Mouse (Mus musculus) thymus, postnatal 10 days (tissue): ENCODE measurements around the gene Mrfap1.

Experiments
- DNase-seq, 2 experiments: peaks; one replicate each; pipeline ENCODE4 v3.0.0; 2021; ENCODE audit warnings: low spot score in 2 of 2

Gene Mrfap1

DNA sequence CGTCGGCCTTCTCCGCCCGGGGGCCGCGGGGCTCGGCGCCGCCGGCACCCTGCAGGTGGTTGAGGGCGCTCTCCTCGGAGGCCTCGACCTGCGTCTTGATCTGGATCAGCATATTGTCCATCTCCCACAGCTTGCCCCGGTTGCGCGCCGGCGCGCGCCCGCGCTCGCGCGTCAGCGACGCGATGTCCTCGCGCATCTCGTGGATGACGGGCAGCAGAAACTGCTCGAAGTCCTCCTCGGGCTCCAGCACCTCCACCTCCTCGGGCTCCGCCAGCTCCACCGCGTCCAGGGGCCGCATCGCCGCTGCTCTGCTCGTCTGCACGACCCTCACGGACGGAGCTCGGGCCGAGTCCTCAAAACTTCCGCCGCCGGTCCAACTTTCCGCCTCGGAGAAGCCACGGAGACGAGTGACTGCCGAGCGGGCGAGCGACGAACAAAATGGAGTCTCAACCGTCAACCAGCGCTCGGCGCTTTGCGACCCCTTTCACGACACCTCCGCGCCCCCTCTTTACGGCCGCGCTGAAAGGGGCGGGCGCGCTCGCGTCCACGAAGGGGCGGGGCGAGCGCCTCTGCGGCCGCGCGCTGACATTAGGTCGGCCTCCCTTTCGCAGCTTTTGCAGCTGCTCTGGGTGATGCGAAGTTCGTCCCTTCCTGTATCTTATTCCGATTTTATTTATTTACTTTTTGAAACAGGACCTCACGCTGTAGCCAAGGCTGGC lies at the start of gene Mrfap1:
Gene Mrfap1 (minus strand): TSS at position 477 of the 719 bp plus-strand sequence.
- DNase-seq = peak; percentile 90 to 94

DNA sequence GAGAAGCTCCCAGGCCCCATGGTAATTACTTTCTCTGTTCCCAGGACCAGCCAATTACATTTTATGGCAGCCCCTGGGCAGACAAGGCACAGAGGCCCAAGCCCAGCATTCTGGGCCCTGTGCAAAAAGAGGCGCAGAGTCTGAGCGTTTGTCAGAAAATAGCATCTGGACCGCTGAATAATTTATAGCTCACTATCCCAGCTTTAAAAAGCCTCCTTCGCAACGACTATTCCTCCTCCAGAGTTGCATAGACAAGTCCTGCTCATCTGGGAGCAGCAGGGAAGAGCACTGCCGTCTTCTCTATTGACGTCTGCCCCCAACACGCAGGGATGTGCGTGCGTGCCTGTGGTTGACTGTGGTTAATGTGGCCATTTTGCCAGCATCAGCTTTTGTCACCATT lies 47.9 kb upstream of the Mrfap1 start:
- no peak for DNase-seq

DNA sequence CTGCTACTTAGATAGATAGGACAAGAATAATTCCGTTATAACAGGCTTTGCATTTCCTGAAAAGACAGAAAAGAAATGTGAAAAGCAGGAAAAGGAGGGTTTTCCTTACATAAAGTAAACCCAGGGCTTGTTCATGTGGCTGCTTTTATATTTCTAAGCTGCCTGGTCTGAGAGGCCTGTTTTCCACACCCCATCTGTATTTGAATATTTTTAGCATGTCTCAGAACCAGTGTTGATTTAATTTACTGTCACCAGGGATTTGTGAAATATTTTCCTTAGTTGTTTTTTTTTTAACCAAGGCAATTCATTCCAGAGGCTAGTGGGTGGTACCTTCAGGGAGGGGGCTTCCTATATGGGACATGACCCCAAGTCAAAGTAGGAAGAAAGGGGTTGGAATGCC lies 45.1 kb upstream of the Mrfap1 start:
- no peak for DNase-seq

DNA sequence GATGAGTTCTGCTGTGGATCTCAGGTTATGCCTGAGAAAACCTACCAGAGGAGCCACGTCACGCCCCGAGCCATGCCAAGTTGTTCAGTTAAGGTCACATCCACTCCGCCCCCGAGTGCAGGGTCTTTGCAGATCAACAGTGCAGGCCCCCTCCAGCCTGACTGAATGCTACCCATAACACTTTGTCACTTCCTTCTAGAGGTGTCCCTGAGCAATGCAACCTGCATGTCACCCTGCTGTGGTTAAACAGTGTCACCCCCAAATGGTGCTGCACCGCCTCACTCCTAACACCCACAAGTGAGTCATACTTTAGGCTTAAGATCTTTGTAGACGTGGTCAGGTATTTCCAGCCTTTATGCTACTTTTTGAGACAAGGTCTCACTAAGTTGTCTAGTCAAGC lies 43.5 kb upstream of the Mrfap1 start:
- DNase-seq = no peak

DNA sequence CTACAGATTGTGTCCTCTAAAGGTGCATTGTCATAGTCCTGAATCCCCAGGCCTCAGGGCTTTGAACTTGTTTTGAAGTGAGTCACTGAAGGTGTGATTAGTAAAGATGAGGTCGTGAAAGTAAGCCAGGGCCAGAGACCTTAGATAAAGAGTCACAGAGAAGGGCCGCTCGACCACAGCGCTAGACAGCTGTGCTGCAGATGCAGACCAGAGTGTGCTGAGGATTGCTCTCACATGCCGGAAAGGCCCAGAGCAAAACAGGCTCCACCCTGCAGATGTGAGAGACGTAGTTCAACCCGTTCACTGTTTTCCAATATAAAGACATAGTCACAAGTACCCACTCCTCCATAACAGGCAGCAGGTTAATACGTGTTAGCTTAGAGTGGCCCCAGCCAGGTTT lies 43.0 kb upstream of the Mrfap1 start:
- DNase-seq = no peak

DNA sequence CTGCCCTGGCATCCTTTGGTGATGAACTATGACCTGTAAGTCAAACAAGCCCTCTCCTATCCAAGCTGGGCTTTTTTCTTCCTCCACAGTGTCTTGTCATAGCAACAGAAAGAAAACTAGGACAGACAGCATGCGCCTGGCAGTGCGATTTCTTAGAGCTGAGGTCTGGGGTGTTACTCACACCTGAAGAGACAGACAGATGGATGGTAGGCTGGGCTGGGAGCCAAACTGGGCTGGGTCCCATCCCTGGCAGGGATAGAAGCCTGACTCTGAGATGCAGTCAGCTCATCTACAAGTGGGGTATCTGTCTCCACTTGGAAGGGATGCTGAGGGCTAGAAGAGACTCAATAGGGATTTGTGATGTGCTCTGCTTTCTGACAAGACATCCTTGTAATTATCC lies 42.5 kb upstream of the Mrfap1 start:
- no peak for DNase-seq

DNA sequence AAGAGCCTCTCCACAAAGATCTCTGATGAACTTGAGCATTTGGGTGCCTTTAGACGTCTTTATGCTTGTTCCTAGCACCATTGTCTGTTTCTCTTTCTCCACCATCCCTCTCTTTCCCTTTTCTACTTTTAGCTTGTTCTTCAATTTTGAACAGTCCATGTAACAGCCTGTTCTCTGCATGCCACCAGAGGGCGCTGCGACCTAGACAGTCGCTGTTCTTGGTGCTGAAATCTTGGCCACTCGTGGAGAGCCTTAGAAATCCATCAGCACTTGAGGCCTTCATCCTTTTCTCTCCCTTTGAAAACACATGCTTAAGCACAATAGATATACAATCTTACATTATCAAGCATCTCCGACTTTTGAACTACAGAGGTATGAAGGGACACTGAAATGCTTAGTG lies 39.4 kb upstream of the Mrfap1 start:
- DNase-seq = peak in 1 of 2 experiments; percentile 74

DNA sequence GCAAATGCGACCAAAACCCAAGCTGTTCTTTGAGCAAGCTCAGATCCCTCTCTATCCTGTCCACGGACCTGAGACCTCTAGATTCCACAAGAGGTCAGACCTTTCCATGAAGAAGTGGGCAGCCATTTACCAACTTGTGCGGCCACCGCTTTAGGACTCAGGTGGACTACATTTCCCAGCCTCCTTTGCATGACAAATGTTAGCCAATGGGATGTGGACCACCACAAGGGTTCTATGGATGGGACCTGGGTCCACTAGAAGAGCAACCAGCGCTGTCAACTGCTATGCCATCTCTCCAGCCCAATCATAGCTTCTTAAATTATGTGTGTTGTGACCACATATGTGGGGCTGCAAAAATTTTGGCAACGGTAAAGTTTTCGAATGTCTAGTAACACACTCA lies 34.7 kb upstream of the Mrfap1 start:
- DNase-seq = no peak

DNA sequence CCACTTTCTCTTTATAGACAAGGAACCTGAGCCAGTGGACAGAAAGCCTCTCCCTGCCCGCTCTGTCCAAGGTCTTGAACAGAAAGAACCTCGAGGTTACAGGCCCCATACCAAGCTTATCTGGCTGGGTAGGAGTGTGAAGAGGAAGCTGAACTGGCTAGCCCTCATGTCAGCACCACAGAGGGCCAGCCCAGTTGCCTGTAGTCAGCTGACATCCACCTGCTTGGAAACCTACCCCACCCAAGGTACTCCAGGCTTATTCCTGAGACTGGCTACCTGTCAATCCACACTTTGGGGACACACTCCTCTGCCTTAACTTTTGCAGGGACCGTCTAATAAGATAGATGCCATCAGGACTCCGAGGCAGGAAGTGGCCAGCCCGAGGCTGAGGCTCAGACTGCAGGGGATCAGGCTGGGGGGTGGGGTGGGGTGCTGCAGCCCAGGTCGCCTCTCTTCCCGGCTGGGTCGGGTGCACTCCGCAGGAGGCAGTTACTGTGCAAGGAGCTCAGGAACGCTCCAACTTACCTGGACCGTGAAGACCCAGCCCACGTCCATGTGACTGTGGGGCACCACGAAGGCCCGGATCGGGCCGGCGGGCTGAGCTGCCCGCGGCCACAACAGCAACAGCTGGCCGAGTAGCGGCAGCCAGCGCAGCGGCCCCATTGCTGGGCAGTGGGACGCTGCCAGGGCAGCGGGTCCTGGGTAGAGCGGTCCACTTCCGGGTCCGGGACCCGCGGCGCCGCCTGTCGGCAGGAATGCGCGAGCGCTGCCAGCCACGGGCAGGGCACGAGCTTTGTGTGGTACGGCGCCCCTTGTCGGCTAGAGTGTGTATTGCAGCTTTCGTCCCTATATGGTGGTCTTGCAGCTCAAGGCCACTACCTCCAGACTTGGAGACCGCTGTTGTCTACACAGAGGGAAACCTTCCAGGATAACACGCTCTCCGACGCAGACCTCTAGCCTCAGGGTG lies 33.6 kb upstream of the Mrfap1 start, which contains the start of gene Man2b2:
Gene Man2b2 (minus strand): TSS at position 741 of the 967 bp plus-strand sequence.
- DNase-seq = peak; percentile 77 to 93

DNA sequence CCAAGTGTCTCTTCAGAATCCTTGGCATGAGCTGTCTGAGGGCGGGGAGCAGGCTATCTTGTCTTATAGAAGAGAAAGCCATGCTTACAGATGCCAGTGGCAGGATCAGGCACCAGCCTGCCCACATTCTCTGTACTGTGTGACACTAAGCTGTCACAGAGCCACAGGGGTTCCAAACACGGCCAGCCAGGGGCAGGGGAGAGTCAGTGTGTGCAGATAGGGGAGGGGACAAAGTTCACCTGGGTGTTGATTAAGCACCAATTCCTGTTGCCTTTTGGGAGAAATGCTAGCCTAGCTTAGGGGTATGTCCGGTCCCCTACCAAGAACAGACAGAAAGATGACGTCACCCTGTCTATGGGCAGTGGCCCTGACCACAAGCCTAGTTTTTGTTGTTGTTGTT lies 32.5 kb upstream of the Mrfap1 start:
- no peak for DNase-seq

DNA sequence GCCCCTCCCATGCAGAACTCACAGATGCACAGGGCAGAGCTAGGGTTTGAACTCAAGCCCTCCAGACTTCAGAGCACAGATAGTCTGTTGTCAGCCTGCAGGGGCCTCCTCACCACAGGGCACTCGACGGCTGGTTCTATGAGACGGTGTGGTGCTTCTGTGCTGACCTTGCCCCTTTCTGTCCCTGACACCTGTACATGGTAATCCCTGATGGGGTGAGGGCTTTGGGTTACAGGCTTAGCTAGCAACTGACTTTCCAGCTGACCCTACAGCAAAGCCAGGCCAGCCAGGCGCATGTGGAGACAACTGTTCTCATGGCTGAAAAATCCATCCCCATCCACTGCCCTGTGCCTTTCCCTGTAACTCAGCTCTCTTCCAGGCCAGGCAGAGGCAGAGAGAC lies 26.3 kb upstream of the Mrfap1 start:
- no peak for DNase-seq

DNA sequence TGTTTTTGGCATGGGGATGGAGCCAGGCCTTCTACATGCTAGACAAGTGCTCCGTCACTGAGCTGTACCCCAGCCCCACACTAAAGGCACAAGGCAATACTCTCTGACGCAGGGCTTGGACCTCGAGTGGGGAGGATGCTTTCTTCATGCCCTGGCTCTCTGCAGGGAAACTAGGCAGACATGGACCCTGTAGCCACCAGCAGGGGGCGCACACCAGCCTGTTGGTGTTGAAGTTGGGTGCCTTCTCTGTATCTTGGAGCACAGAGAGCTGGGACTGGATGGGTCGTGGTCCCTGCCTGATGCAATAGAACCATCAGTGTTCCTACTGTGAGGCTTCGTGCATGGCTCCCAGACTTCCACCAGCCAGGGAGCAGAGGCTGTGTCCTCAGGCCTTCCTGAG lies 23.6 kb upstream of the Mrfap1 start:
- peak in 1 of 2 experiments; percentile 63 for DNase-seq

DNA sequence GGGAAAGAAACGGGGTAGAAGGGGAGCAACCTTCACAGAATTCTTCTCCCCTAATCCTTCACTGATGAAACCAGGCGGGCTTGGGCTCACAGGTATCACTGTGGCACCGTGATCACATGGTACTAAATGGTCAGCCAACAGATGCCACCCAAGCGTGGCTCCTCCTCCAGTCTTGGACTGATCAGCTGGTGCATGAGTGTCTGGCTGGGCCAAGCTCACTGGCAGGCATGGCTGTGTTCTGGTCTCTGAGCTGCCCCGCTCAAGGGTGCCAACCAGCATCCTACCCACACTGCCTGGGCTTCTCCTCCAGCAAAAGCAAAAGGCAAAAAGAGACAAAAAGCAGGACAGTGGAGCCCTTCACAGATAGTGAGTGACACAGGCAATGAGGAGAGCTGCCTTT lies 23.2 kb upstream of the Mrfap1 start:
- DNase-seq = no peak

DNA sequence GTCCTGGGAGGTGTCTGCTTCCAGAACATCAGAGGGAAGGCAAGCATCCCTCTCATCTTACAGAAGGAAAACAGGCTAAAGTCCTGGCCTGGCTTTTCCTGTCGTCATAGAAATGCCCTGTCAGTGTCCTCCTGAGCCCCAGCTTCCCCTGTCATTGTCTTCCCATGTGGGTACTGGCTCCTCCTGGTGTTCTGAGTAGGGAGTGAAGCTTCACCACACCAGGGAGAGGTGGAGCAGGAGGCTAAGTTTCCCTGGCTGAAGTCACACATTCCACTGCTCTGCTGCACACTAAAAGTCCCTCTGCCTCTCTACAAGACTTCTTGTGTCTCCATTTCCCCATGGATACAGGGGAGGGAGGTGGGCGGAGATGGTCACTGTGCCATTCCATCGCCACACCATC lies 21.2 kb upstream of the Mrfap1 start:
- no peak for DNase-seq

DNA sequence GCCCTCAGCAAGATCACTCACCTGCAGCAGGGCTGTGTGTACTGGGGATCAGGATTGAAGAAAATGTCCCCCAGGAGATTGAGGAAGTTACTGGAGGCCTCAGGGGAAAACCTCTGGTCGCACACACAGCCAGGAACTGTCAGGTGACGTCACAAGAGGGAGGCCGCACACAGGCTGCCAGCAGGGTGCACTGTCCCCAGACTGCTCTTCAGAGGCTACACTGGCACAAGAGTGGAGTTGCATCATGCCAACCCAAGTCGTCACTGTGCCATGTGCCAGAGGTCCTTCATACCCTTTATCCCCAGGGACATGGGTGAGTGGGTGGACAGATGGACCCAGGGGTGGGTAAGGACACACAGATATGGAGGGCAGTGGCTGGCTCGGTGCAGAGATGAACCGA lies 18.0 kb upstream of the Mrfap1 start:
- no peak for DNase-seq

DNA sequence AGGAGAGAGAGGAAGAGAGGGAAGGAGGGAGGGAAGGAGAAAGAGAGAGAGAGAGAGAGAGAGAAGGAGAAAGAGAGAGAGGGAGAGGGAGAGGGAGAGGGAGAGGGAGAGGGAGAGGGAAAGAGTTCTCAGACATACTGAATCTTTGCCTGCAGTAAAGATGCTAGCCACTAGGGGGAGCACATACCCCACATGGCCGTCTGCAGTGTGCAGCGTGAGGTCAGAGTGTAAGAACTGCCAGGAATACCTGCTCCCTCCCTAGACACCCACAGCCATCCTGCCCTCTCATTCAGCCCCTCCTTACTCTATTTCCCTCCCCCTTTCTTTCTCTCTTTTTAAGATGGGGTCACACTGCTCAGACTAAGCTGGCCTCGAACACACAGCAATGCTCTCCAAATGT lies 14.8 kb upstream of the Mrfap1 start:
- DNase-seq = peak in 1 of 2 experiments; percentile 65

DNA sequence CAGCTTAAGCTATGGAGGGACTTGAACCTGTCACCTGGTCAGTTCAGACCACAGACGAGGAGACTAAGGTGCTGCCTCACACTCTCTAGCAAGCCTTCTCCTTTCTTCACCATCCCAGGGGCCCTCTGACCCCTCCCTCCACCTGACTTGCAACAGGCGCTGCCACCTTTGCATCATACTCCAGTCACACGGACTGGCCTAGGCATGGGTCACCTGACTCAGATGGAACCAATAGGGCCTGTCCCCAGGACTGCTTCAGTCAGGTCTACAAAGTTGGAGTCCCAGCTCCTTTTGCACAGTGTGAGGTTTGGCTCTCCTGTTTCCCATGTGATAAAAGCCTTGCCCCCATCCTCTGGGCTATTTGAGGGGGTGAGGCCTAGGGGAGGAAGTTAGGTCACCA lies 14.1 kb upstream of the Mrfap1 start:
- no peak for DNase-seq

DNA sequence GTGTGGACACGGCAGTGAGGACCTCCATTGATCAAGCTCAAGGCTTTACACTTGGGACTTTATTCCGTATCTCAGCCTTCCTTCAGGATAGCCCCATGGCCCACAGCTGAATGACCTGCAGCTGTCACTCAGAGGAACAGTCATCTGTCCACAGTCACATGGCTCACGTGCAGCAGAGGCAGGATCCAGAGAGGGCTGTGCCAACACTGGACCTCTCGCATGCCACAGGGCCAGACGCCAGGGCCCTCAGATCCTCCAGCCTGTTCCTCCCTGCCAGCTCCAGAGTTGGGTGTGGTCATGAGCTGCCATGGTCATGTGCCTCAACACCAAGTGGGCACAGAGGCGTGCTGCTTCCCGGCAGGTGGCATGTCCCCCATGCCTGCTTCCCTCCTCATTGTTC lies 12.6 kb upstream of the Mrfap1 start:
- DNase-seq = no peak

DNA sequence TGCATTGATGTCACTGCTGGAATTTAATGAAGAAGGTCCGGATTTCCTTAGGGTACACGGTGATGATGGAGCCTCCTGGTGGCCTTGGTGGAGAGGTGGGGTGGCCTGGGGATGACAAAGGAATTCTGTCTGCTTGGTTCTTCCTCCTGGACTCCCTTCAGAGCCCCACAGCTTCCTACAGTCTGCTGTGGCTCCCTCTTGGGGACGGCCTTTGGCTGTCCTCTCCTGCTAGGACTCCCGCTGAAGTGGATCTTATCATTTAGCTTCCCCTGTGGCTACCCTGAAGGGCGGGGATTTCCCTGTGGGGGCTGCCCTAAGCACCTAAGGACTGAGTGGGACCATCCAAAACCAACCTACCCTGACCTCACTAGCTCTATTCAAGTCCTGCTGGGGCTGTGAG lies 10.5 kb upstream of the Mrfap1 start:
- DNase-seq = no peak

DNA sequence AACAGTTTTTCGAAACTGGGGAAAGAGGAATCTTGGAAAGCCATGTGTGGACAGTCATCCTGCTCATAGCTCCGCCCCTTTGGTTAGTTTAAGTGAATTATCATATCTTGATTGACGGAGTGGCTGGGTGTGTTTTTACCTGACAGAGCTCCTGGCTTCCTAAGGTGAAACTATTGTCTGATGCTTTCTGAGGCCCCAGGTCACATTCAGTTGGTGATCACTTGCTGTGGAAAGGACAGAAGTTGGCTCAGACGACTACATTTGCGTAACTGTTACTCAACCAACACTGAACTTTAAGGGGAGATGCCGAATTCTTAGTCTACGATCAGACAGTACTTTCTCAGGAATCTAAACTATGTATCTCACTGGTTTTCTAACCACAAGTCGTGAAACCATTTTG lies 719 bp upstream of the Mrfap1 start:
- DNase-seq = no peak

DNA sequence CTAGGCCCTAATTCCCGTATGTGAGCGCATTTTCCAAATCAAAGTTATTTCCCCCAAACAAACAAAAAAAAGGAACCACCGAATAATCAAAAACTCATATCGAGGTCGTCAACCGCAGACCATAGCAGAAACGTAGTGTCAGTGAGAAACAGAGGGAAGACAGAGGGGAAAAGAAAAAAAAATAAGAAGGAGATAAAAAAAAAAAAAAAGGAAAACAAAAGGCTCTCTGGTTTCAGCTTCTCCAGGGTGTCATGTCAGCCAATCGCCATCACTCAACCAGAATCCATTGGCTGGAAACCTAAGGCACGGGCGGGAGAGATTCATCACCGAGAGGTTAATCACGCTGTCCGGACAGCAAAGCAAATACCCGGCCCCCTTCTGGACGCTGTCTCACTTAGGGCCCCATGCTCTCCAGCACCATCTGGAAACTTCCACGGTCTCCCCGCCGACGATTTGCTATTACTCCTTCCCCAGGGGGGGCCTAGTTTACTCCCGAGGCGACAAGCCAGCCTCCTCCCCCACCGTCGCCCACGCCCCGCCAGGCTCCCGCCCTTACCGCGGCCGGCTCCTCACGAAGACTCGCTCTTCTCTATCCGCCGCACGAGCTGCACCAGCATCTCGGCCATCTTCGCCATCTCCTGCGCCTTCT lies 801 bp downstream of the Mrfap1 start:
- peak; percentile 54 to 64 for DNase-seq

DNA sequence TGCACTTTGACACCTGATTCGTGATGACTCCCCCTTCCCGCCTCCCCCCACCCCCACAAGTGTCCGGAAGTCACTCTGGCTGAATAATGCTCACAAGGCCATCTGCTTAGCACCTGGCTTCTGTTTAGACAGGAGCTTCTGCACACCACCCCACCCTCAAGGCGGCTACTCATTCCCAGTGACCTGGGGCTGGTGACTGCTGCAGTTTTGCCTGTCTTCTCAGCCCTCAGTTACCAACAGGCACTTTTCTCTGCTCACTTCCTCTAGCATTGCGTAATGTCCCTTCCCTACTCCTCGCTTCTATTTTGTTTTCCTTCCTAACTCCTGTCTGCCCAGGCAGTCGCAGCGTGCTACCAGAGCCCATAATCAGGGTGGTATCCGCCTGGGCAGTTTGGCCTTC lies 4.7 kb downstream of the Mrfap1 start:
- DNase-seq = no peak
